Mouse (Mus musculus) hindbrain, postnatal 0 days (tissue): ENCODE measurements around the gene Aqp11. TPM values are rescaled to one million over a fixed set of nuclear protein-coding genes. Genes with fewer than 3 reads are reported as not detected.
A peak's percentile ranks its signal among the peaks of the same experiment; 100 is the strongest.

Experiments used
- ATAC-seq: fragments of 200-750 bp; cut with Nextera tagmentation; 2 replicates; pipeline ENCODE4 v1.8.0; 2017; ENCODE audit warnings: mild to moderate bottlenecking, moderate TSS enrichment, moderate library complexity
- DNase-seq: peaks from one replicate; pipeline ENCODE4 v3.0.0-alpha.2; 2015; ENCODE audit warnings: low spot score
- H3K27ac ChIP-seq: fragments of 300-500 bp; sonication (generic); 2 replicates; pipeline ENCODE4 v1.5.1; 2014; ENCODE audit warnings: mild to moderate bottlenecking
- H3K27me3 ChIP-seq: fragments of 300-500 bp; sonication (generic); 2 replicates; pipeline ENCODE4 v1.6.1; 2014; ENCODE audit warnings: low read length, mixed read lengths; ENCODE audit not compliant: insufficient read depth
- H3K36me3 ChIP-seq: fragments of 300-500 bp; sonication (generic); 2 replicates; pipeline ENCODE4 v1.6.1; 2014; ENCODE audit warnings: low read length, mixed read lengths; ENCODE audit not compliant: insufficient read depth
- H3K4me1 ChIP-seq: fragments of 300-500 bp; sonication (generic); 2 replicates; pipeline ENCODE4 v1.6.1; 2014; ENCODE audit warnings: antibody characterized with exemption, low read length, mixed read lengths; ENCODE audit not compliant: insufficient read depth
- H3K4me2 ChIP-seq: fragments of 300-500 bp; sonication (generic); 2 replicates; pipeline ENCODE4 v1.6.1; 2014; ENCODE audit warnings: low read depth, mild to moderate bottlenecking, low read length, moderate library complexity, mixed read lengths
- H3K4me3 ChIP-seq: fragments of 300-500 bp; sonication (generic); 2 replicates; pipeline ENCODE4 v1.5.1; 2014; ENCODE audit warnings: low read length
- H3K9ac ChIP-seq: fragments of 300-500 bp; sonication (generic); replicated peaks from 2 replicates; pipeline ENCODE4 v1.6.1; 2014; ENCODE audit warnings: mild to moderate bottlenecking, low read length, moderate library complexity, mixed read lengths
- H3K9me3 ChIP-seq: fragments of 300-500 bp; sonication (generic); 2 replicates; pipeline ENCODE4 v1.6.1; 2016; ENCODE audit warnings: low read length, mixed read lengths
- CTCF ChIP-seq: IDR thresholded peaks from 2 replicates; pipeline ENCODE4 v1.5.1; 2016; ENCODE audit warnings: antibody characterized with exemption, control low read depth, low read depth
- WGBS: fragments of 180-500 bp; shearing (Covaris S2); extraction: QIAGEN DNeasy Blood & Tissue Kit; methylation state at CpG from one replicate; pipeline ENCODE4 v1.1.7; 2014; 5-methylcytosine and 5-hydroxymethylcytosine counted together
- polyA plus RNA-seq: library from polyadenylated mRNA; unstranded; fragments of >200 nt; fragmentation: Nextera tagmentation; extraction: Ambion mirVana; gene quantifications from 2 replicates; pipeline ENCODE4 v1.2.1, GENCODE M21; 2015
- total RNA-seq: library from RNA; depleted of rRNA; stranded (reverse); fragments of >200 nt; gene quantifications from 2 replicates; pipeline ENCODE4 v1.2.3, GENCODE M21; 2014

Gene Aqp11
- total and polyA plus RNA-seq, 2 experiments from 2014 or later, result 15.0 to 29.5 TPM

GRCm38 (mm10) chr7:97765181-97765962, 27.3 kb upstream of the Aqp11 start:
- no peak overlapping the region for H3K4me3 ChIP-seq
- H3K27me3 ChIP-seq, result no peaks in the 10 kb centered on the region
- no peak for TF ChIP-seq CTCF
- WGBS, result 85% methylated on average over 21 of the region's 21 CpGs
- ATAC-seq (no peak), DNase-seq (no peak)
- no peaks in the 10 kb centered on the region for H3K9me3 ChIP-seq
- no peak overlapping the region for H3K9ac ChIP-seq
- no peaks in the 10 kb centered on the region for H3K36me3 ChIP-seq
- no peak overlapping the region for H3K27ac ChIP-seq
- H3K4me2 ChIP-seq, result no peak overlapping the region
- H3K4me1 ChIP-seq, result no peaks in the 10 kb centered on the region

GRCm38 (mm10) chr7:97764591-97764990, 26.5 kb upstream of the Aqp11 start:
- 81% methylated on average over 11 of the region's 11 CpGs for WGBS
- no peak overlapping the region for H3K27ac ChIP-seq
- no peak overlapping the region for H3K4me2 ChIP-seq
- no peaks in the 10 kb centered on the region for H3K9me3 ChIP-seq
- H3K36me3 ChIP-seq, result no peaks in the 10 kb centered on the region
- no peak overlapping the region for H3K4me3 ChIP-seq
- H3K9ac ChIP-seq, result no peak overlapping the region
- no peaks in the 10 kb centered on the region for H3K27me3 ChIP-seq
- TF ChIP-seq CTCF, result no peak
- H3K4me1 ChIP-seq, result no peaks in the 10 kb centered on the region
- DNase-seq (no peak), ATAC-seq (no peak)

- no peak overlapping the region for H3K9ac ChIP-seq
- H3K4me2 ChIP-seq, result peak overlapping the region; percentile 23
- no peak overlapping the region for H3K4me3 ChIP-seq
- peak; percentile 60 for DNase-seq
- no peaks in the 10 kb centered on the region for H3K36me3 ChIP-seq
- 23% methylated on average over 18 of the region's 18 CpGs for WGBS
- no peak for TF ChIP-seq CTCF
- H3K27me3 ChIP-seq, result no peaks in the 10 kb centered on the region
- H3K4me1 ChIP-seq, result no peaks in the 10 kb centered on the region
- H3K27ac ChIP-seq, result peak overlapping the region; percentile 21
- ATAC-seq, result peak; percentile 94
- H3K9me3 ChIP-seq, result no peaks in the 10 kb centered on the region
Observed at GRCm38 (mm10) chr7:97756967-97757881, 19.1 kb upstream of the Aqp11 start.

- Histone ChIP-seq H3K9ac (no peak overlapping the region), H3K4me3 (no peak overlapping the region), H3K27me3 (no peaks in the 10 kb centered on the region), H3K9me3 (no peaks in the 10 kb centered on the region), H3K36me3 (no peaks in the 10 kb centered on the region), H3K4me2 (peak overlapping the region; percentile 34), H3K27ac (peak overlapping the region; percentile 70), H3K4me1 (no peaks in the 10 kb centered on the region)
- TF ChIP-seq CTCF, result no peak
- DNase-seq (no peak), ATAC-seq (no peak)
- WGBS, result 29% methylated on average over 19 of the region's 19 CpGs
Observed at GRCm38 (mm10) chr7:97749207-97750190, 11.4 kb upstream of the Aqp11 start.

GRCm38 (mm10) chr7:97748527-97749206, 10.6 kb upstream of the Aqp11 start:
- Histone ChIP-seq H3K36me3 (no peaks in the 10 kb centered on the region), H3K27me3 (no peaks in the 10 kb centered on the region), H3K27ac (peak overlapping the region; percentile 70), H3K4me3 (no peak overlapping the region), H3K4me2 (peak overlapping the region; percentile 34), H3K9ac (no peak overlapping the region), H3K4me1 (no peaks in the 10 kb centered on the region), H3K9me3 (no peaks in the 10 kb centered on the region)
- no peak for TF ChIP-seq CTCF
- ATAC-seq, result peak; percentile 18; the same call in 1 of the 2 replicates
- DNase-seq, result no peak
- WGBS, result 50% methylated on average over 10 of the region's 10 CpGs
